10 mouse cellular contexts compared by ENCODE assay signal in genomic region chr4:130865901-130866371, GRCm38 (mm10). TPM values are rescaled to one million over a fixed set of nuclear protein-coding genes. Genes with fewer than 3 reads are reported as not detected.
DNase-seq lines count a peak whose midpoint lies in the region; ATAC-seq lines count a peak whose summit lies in the region.
"Had no signal": no experiment of that assay in that cellular context is flagged by ENCODE, and none has a peak within 500 bp of the region (broad histone marks: within the 10 kb centered on the region; RNA-seq: fewer than 3 reads in every experiment).

No protein-coding gene starts in this region.

- peak overlapping the region; percentile 68 for H3K27ac ChIP-seq in neural tube, embryonic 14.5 days (ENCODE audit: low read depth, low read length)
- no peak overlapping the region for H3K27ac ChIP-seq in kidney, embryonic 16.5 days (ENCODE audit: low read length)
- H3K27ac ChIP-seq: heart, embryonic 15.5 days had no signal

- no peaks in the 10 kb centered on the region for H3K36me3 ChIP-seq in neural tube, embryonic 14.5 days (ENCODE audit: control insufficient read depth, insufficient read depth, low read length)
- no peaks in the 10 kb centered on the region for H3K36me3 ChIP-seq in kidney, embryonic 16.5 days (ENCODE audit: insufficient read depth, low read length)
- H3K36me3 ChIP-seq: heart, embryonic 15.5 days had no signal

- peak; percentile 27; the same call in 1 of the 2 replicates for ATAC-seq in neural tube, embryonic 14.5 days (ENCODE audit: low read depth)
- ATAC-seq in kidney, embryonic 16.5 days (ENCODE audit: low FRiP score, low TSS enrichment) = no peak
- ATAC-seq: Patski had no signal

- peaks cover 8% of the 10 kb centered on the region; the same call in 1 of the 2 replicates for H3K27me3 ChIP-seq in neural tube, embryonic 14.5 days (ENCODE audit: control insufficient read depth, insufficient read depth, low read length)
- peaks cover 18% of the 10 kb centered on the region for H3K27me3 ChIP-seq in kidney, embryonic 16.5 days (ENCODE audit: insufficient read depth, low read length)
- H3K27me3 ChIP-seq: Patski had no signal

- no peak overlapping the region for H3K4me2 ChIP-seq in neural tube, embryonic 14.5 days (ENCODE audit: low read depth, low read length)
- H3K4me2 ChIP-seq in kidney, embryonic 16.5 days (replicated peaks; ENCODE audit: low read depth, low read length) = no peak overlapping the region
- H3K4me2 ChIP-seq: heart, embryonic 15.5 days had no signal

- peaks cover 25% of the 10 kb centered on the region for H3K4me1 ChIP-seq in neural tube, embryonic 14.5 days (ENCODE audit: control insufficient read depth, insufficient read depth, low read length)
- peaks cover 7% of the 10 kb centered on the region; the same call in 1 of the 2 replicates for H3K4me1 ChIP-seq in kidney, embryonic 16.5 days (ENCODE audit: insufficient read depth, low read length)

- H3K4me3 ChIP-seq in neural tube, embryonic 14.5 days (ENCODE audit: low read depth, low read length) = no peak overlapping the region
- H3K4me3 ChIP-seq in kidney, embryonic 16.5 days (ENCODE audit: low read length) = no peak overlapping the region
- H3K4me3 ChIP-seq: heart, embryonic 15.5 days had no signal

- no peak overlapping the region for H3K9ac ChIP-seq in neural tube, embryonic 14.5 days (replicated peaks; ENCODE audit: low read depth, low read length)
- no peak overlapping the region for H3K9ac ChIP-seq in kidney, embryonic 16.5 days (replicated peaks; ENCODE audit: low read length)
- H3K9ac ChIP-seq: heart, embryonic 15.5 days had no signal

- H3K9me3 ChIP-seq in neural tube, embryonic 14.5 days (ENCODE audit: control insufficient read depth, low read length) = no peaks in the 10 kb centered on the region
- H3K9me3 ChIP-seq in kidney, embryonic 16.5 days (ENCODE audit: low read length) = no peaks in the 10 kb centered on the region
- H3K9me3 ChIP-seq: heart, embryonic 15.5 days had no signal

- WGBS in neural tube, embryonic 14.5 days = 10% methylated on average over 8 of the region's 8 CpGs
- WGBS in kidney, embryonic 16.5 days = 25% methylated on average over 8 of the region's 8 CpGs

- DNase-seq in cerebellum, postnatal 36 days = peak; percentile 33 to 44
- peak; percentile 71 for DNase-seq in forelimb bud, embryonic 11.5 days (ENCODE audit: low read depth, low spot score)
- DNase-seq in left cerebral cortex, adult 18-20 months (ENCODE audit: low spot score in 2 of 2) = peak; percentile 85 to 90
- DNase-seq in gastrocnemius, postnatal 25 days = no peak
- no peak for DNase-seq in testis, postnatal 14 days (ENCODE audit: low spot score)
- DNase-seq in liver = no peak

RNA-seq across cellular contexts. Expression of gene Laptm5, which starts 47.0 kb away (rescaled TPM):
- total RNA-seq in left cerebral cortex, adult 18-20 months (2021) = 10 to 100 TPM; 34.2 to 35.2 TPM
- polyA plus RNA-seq in neural tube, embryonic 14.5 days (2014; fragmentation: Nextera tagmentation; extraction: Ambion mirVana) = 21.2 and 36.6 TPM in 2 replicates
- total RNA-seq in gastrocnemius, postnatal 25 days (2021) = 1 to 10 TPM; 3.1 to 6.7 TPM
- 21.6 and 25.9 TPM in 2 replicates for polyA plus RNA-seq in kidney, embryonic 16.5 days (2015; fragmentation: Nextera tagmentation; extraction: Ambion mirVana)
- polyA plus RNA-seq: Patski had no signal

Comparison
In these comparisons a context has a peak if more than half of its experiments do, and no peak if none do; other contexts are left out.
1. DNase-seq: peak in cerebellum, postnatal 36 days (2 of 2), forelimb bud, embryonic 11.5 days (single experiment) and left cerebral cortex, adult 18-20 months (2 of 2); none in gastrocnemius, postnatal 25 days (single experiment), testis, postnatal 14 days (single experiment) and liver (single experiment).
2. RNA of gene Laptm5, which starts 47.0 kb away (total RNA-seq): 34.2 to 35.2 TPM in left cerebral cortex, adult 18-20 months; 3.1 to 6.7 TPM in gastrocnemius, postnatal 25 days; every median in the first group is over 4 times any median in the second.